Mouse (Mus musculus): ENCODE measurements around the gene Tmem178.

DNA sequence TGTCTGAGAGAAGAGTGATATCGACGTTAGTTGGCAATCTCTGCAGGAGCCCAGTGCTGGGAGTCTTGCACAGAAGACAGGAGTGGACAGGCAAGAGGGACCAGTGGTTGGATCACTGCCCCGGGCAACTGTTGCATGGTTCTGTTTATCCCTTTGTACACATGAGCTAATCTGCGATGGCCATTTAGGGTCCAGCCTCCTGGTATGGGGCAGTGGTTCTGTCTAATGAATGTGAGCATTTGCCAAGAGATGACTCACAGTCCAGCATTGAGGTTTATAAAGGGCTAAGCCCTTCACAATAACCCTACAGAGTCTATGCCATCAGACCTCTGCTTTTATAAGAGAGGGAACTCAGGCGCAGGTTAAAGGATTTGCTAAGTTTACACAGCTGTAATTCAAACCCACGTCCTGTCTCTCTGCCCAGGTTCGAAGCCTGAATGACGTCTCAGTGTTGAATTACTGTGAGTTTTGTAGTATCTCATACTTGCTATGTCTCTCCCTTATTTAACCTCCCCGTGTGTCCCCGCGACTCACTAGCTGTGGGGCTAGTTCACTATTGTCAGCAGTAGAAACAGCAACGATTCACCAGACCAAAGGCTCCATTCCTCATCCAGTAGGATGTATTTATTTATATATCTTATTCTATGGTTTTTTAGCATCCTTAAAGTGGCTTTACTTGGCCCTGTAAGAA lies 37.4 kb downstream of the Tmem178 start:
- TF ChIP-seq CTCF (IDR thresholded peaks at IDR 0.05; ENCODE audit: low read depth) (no peak), EP300 (optimal IDR thresholded peaks at IDR 0.05) (no peak)
